Mouse (Mus musculus) kidney, adult 9 months (tissue): ENCODE measurements around the gene Thada.

Source experiments
- DNase-seq: peaks from one replicate; pipeline ENCODE4 v3.0.0; 2022

Gene Thada

GRCm38 (mm10) chr17:84282388-84283280 is 183.4 kb downstream of the Thada start:
- DNase-seq: no peak

GRCm38 (mm10) chr17:84279001-84279400 is 187.0 kb downstream of the Thada start:
- DNase-seq: no peak

- no peak for DNase-seq
These were observed 187.6 kb downstream of the Thada start for GRCm38 (mm10) chr17:84278193-84278953.

- DNase-seq: no peak
These were observed 191.0 kb downstream of the Thada start for GRCm38 (mm10) chr17:84274999-84275398.

GRCm38 (mm10) chr17:84274163-84274562 is 191.8 kb downstream of the Thada start:
- DNase-seq: no peak

- DNase-seq: no peak
These were observed 193.3 kb downstream of the Thada start for GRCm38 (mm10) chr17:84272557-84273261.

- no peak for DNase-seq
These were observed 194.3 kb downstream of the Thada start for GRCm38 (mm10) chr17:84271566-84272202.

- no peak for DNase-seq
These were observed 196.3 kb downstream of the Thada start for GRCm38 (mm10) chr17:84269722-84270121.

GRCm38 (mm10) chr17:84268450-84268849 is 197.6 kb downstream of the Thada start:
- DNase-seq: peak; percentile 54

GRCm38 (mm10) chr17:84267456-84268074 is 198.4 kb downstream of the Thada start:
- no peak for DNase-seq

- DNase-seq: no peak
These were observed 199.7 kb downstream of the Thada start for GRCm38 (mm10) chr17:84266161-84266948.

- no peak for DNase-seq
These were observed 200.4 kb downstream of the Thada start for GRCm38 (mm10) chr17:84265480-84266130.

GRCm38 (mm10) chr17:84264305-84264704 is 201.7 kb downstream of the Thada start:
- no peak for DNase-seq

- no peak for DNase-seq
These were observed 202.4 kb downstream of the Thada start for GRCm38 (mm10) chr17:84263591-84263990.

- no peak for DNase-seq
These were observed 203.6 kb downstream of the Thada start for GRCm38 (mm10) chr17:84262325-84262979.

GRCm38 (mm10) chr17:84261010-84261409 is 205.0 kb downstream of the Thada start:
- DNase-seq: no peak

- DNase-seq: no peak
These were observed 205.8 kb downstream of the Thada start for GRCm38 (mm10) chr17:84260226-84260625.

- no peak for DNase-seq
These were observed 207.3 kb downstream of the Thada start for GRCm38 (mm10) chr17:84258638-84259261.

GRCm38 (mm10) chr17:84257927-84258532 is 208.0 kb downstream of the Thada start:
- no peak for DNase-seq
